Mouse (Mus musculus): Measurements from ENCODE around the gene Smyd3. TPM values are rescaled to one million over a fixed set of nuclear protein-coding genes. Genes with fewer than 3 reads are reported as not detected.

Gene Smyd3
- polyA plus RNA-seq, 1 experiment, result 10.6 TPM

- Histone ChIP-seq H3K27me3 (ENCODE audit: control insufficient read depth, insufficient read depth, insufficient read length) (no peaks in the 10 kb centered on the region), H3K79me3 (ENCODE audit: low read depth) (no peaks in the 10 kb centered on the region), H3K79me2 (ENCODE audit: control insufficient read depth, insufficient read depth) (no peaks in the 10 kb centered on the region), H3K36me3 (ENCODE audit: control insufficient read depth, insufficient read depth) (no peaks in the 10 kb centered on the region), H3ac (ENCODE audit: control insufficient read depth, insufficient read length, low read depth) (no peak overlapping the region), H3K4me3 (ENCODE audit: insufficient read depth, poor library complexity, severe bottlenecking) (no peak overlapping the region)
- no peak for TF ChIP-seq USF1 (IDR thresholded peaks at IDR 0.05; ENCODE audit: low read depth)
- TF ChIP-seq CTCF (IDR thresholded peaks at IDR 0.05; ENCODE audit: control insufficient read depth, insufficient read depth, insufficient read length), result no peak
- TF ChIP-seq FOSL1 (IDR thresholded peaks at IDR 0.05; ENCODE audit: insufficient read depth, low read length, poor library complexity, severe bottlenecking), result no peak
- no peak for TF ChIP-seq MYOG (IDR thresholded peaks at IDR 0.05; ENCODE audit: control insufficient read depth, extremely low read depth, insufficient read length)
- TF ChIP-seq CEBPB (IDR thresholded peaks at IDR 0.05; ENCODE audit: low read depth), result no peak
- TF ChIP-seq MAX (IDR thresholded peaks at IDR 0.05), result no peak
- no peak for TF ChIP-seq MYOD1 (IDR thresholded peaks at IDR 0.05; ENCODE audit: control insufficient read depth, insufficient read length, low read depth)
Observed at GRCm38 (mm10) chr1:179207180-179207741, 310.6 kb downstream of the Smyd3 start.

- no peaks in the 10 kb centered on the region for H3K27me3 ChIP-seq (ENCODE audit: control insufficient read depth, insufficient read depth, insufficient read length)
- TF ChIP-seq CTCF (IDR thresholded peaks at IDR 0.05; ENCODE audit: control insufficient read depth, insufficient read depth, insufficient read length) (no peak), CEBPB (IDR thresholded peaks at IDR 0.05; ENCODE audit: low read depth) (no peak), MAX (IDR thresholded peaks at IDR 0.05) (no peak), MYOD1 (IDR thresholded peaks at IDR 0.05; ENCODE audit: control insufficient read depth, insufficient read length, low read depth) (no peak), MYOG (IDR thresholded peaks at IDR 0.05; ENCODE audit: control insufficient read depth, extremely low read depth, insufficient read length) (no peak), USF1 (IDR thresholded peaks at IDR 0.05; ENCODE audit: low read depth) (no peak), FOSL1 (IDR thresholded peaks at IDR 0.05; ENCODE audit: insufficient read depth, low read length, poor library complexity, severe bottlenecking) (no peak)
- H3K79me3 ChIP-seq (ENCODE audit: low read depth), result no peaks in the 10 kb centered on the region
- H3K4me3 ChIP-seq (ENCODE audit: insufficient read depth, poor library complexity, severe bottlenecking), result no peak overlapping the region
- H3ac ChIP-seq (ENCODE audit: control insufficient read depth, insufficient read length, low read depth), result peak overlapping the region; percentile 16
- no peaks in the 10 kb centered on the region for H3K36me3 ChIP-seq (ENCODE audit: control insufficient read depth, insufficient read depth)
- no peaks in the 10 kb centered on the region for H3K79me2 ChIP-seq (ENCODE audit: control insufficient read depth, insufficient read depth)
Observed at GRCm38 (mm10) chr1:179198517-179199200, 319.2 kb downstream of the Smyd3 start.

- Histone ChIP-seq H3K36me3 (ENCODE audit: control insufficient read depth, insufficient read depth) (no peaks in the 10 kb centered on the region), H3K79me3 (ENCODE audit: low read depth) (no peaks in the 10 kb centered on the region), H3K27me3 (ENCODE audit: control insufficient read depth, insufficient read depth, insufficient read length) (no peaks in the 10 kb centered on the region), H3ac (ENCODE audit: control insufficient read depth, insufficient read length, low read depth) (no peak overlapping the region), H3K4me3 (ENCODE audit: insufficient read depth, poor library complexity, severe bottlenecking) (no peak overlapping the region), H3K79me2 (ENCODE audit: control insufficient read depth, insufficient read depth) (no peaks in the 10 kb centered on the region)
- TF ChIP-seq MAX (IDR thresholded peaks at IDR 0.05) (no peak), MYOD1 (IDR thresholded peaks at IDR 0.05; ENCODE audit: control insufficient read depth, insufficient read length, low read depth) (peak; percentile 53)
Observed at GRCm38 (mm10) chr1:179197821-179198516, 319.9 kb downstream of the Smyd3 start.

- TF ChIP-seq CTCF (IDR thresholded peaks at IDR 0.05; ENCODE audit: control insufficient read depth, insufficient read depth, insufficient read length) (no peak), FOSL1 (IDR thresholded peaks at IDR 0.05; ENCODE audit: insufficient read depth, low read length, poor library complexity, severe bottlenecking) (no peak), CEBPB (IDR thresholded peaks at IDR 0.05; ENCODE audit: low read depth) (no peak), MYOD1 (IDR thresholded peaks at IDR 0.05; ENCODE audit: control insufficient read depth, insufficient read length, low read depth) (no peak), USF1 (IDR thresholded peaks at IDR 0.05; ENCODE audit: low read depth) (no peak), MYOG (IDR thresholded peaks at IDR 0.05; ENCODE audit: control insufficient read depth, extremely low read depth, insufficient read length) (no peak), MAX (IDR thresholded peaks at IDR 0.05) (no peak)
- H3K79me3 ChIP-seq (ENCODE audit: low read depth), result no peaks in the 10 kb centered on the region
- no peak overlapping the region for H3ac ChIP-seq (ENCODE audit: control insufficient read depth, insufficient read length, low read depth)
- H3K4me3 ChIP-seq (ENCODE audit: insufficient read depth, poor library complexity, severe bottlenecking), result no peak overlapping the region
- H3K79me2 ChIP-seq (ENCODE audit: control insufficient read depth, insufficient read depth), result no peaks in the 10 kb centered on the region
- no peaks in the 10 kb centered on the region for H3K27me3 ChIP-seq (ENCODE audit: control insufficient read depth, insufficient read depth, insufficient read length)
- no peaks in the 10 kb centered on the region for H3K36me3 ChIP-seq (ENCODE audit: control insufficient read depth, insufficient read depth)
Observed at GRCm38 (mm10) chr1:179197156-179197555, 320.7 kb downstream of the Smyd3 start.

- no peak for TF ChIP-seq MAX (IDR thresholded peaks at IDR 0.05)
- TF ChIP-seq MYOG (IDR thresholded peaks at IDR 0.05; ENCODE audit: control insufficient read depth, extremely low read depth, insufficient read length), result no peak
- TF ChIP-seq CEBPB (IDR thresholded peaks at IDR 0.05; ENCODE audit: low read depth), result no peak
- no peak for TF ChIP-seq CTCF (IDR thresholded peaks at IDR 0.05; ENCODE audit: control insufficient read depth, insufficient read depth, insufficient read length)
- TF ChIP-seq FOSL1 (IDR thresholded peaks at IDR 0.05; ENCODE audit: insufficient read depth, low read length, poor library complexity, severe bottlenecking), result no peak
- no peak for TF ChIP-seq MYOD1 (IDR thresholded peaks at IDR 0.05; ENCODE audit: control insufficient read depth, insufficient read length, low read depth)
- TF ChIP-seq USF1 (IDR thresholded peaks at IDR 0.05; ENCODE audit: low read depth), result no peak
- Histone ChIP-seq H3K79me2 (ENCODE audit: control insufficient read depth, insufficient read depth) (no peaks in the 10 kb centered on the region), H3ac (ENCODE audit: control insufficient read depth, insufficient read length, low read depth) (no peak overlapping the region), H3K79me3 (ENCODE audit: low read depth) (no peaks in the 10 kb centered on the region), H3K36me3 (ENCODE audit: control insufficient read depth, insufficient read depth) (no peaks in the 10 kb centered on the region), H3K4me3 (ENCODE audit: insufficient read depth, poor library complexity, severe bottlenecking) (no peak overlapping the region), H3K27me3 (ENCODE audit: control insufficient read depth, insufficient read depth, insufficient read length) (no peaks in the 10 kb centered on the region)
Observed at GRCm38 (mm10) chr1:179196422-179196821, 321.4 kb downstream of the Smyd3 start.

Measured in C2C12 (cell line).